Mouse (Mus musculus): ENCODE measurements around the gene Phf7.

GRCm38 (mm10) chr14:31204844-31205243, 46.3 kb downstream of the Phf7 start:
- TF ChIP-seq CTCF (IDR thresholded peaks at IDR 0.05; ENCODE audit: control insufficient read depth, insufficient read depth, insufficient read length) (no peak), MYOD1 (IDR thresholded peaks at IDR 0.05; ENCODE audit: control insufficient read depth, insufficient read length, low read depth) (no peak), MAX (IDR thresholded peaks at IDR 0.05) (no peak)
